Mouse (Mus musculus): ENCODE data around the gene Cabp2.
"Not testable (repeated sequence)": the region's sequence is repeated elsewhere in the genome, so short reads cannot be mapped to it uniquely, and the experiment has no call there.

Cabp2 gene

GRCm38 (mm10) chr19:4115144-4115543 lies 33.8 kb downstream of the Cabp2 start:
- in situ Hi-C loops (cut with MboI; ENCODE audit: low pct_unique_long_range_greater_than_20kb in 1 of 2, low sequenced_read_pairs in 2 of 2, unreplicated experiment in 1 of 2) = no loop called here

GRCm38 (mm10) chr19:4115816-4116215 lies 34.4 kb downstream of the Cabp2 start:
- in situ Hi-C loops (cut with MboI; ENCODE audit: low pct_unique_long_range_greater_than_20kb in 1 of 2, low sequenced_read_pairs in 2 of 2, unreplicated experiment in 1 of 2) = no loop called here

GRCm38 (mm10) chr19:4117006-4117405 lies 35.6 kb downstream of the Cabp2 start:
- in situ Hi-C loops (cut with MboI; ENCODE audit: low pct_unique_long_range_greater_than_20kb in 1 of 2, low sequenced_read_pairs in 2 of 2, unreplicated experiment in 1 of 2) = no loop called here

DNA sequence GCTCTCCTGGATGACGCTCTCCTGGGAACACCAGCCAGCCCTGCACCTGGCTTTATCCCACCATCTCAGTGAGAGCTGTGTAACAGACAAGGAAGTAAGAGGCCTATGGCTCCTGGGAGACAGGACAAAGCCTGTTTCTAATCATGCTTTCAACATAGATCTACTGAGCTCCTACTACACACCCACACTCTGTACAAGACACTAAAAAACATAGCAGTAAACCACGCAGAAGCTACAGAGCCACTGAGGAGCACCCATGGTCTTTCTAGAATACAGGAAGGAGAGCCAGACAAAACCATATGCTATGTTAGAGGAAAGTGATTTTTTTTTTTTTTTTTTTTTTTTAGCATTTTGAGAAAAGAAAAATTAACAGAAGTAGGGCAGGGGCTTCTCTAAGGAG lies 37.0 kb downstream of the Cabp2 start:
- in situ Hi-C loops (cut with MboI; ENCODE audit: low pct_unique_long_range_greater_than_20kb in 1 of 2, low sequenced_read_pairs in 2 of 2, unreplicated experiment in 1 of 2) = no loop called here

- in situ Hi-C loops (cut with MboI; ENCODE audit: low pct_unique_long_range_greater_than_20kb in 1 of 2, low sequenced_read_pairs in 2 of 2, unreplicated experiment in 1 of 2) = no loop called here
Measured at GRCm38 (mm10) chr19:4119716-4120487, 38.5 kb downstream of the Cabp2 start.

- in situ Hi-C loops (cut with MboI; ENCODE audit: low pct_unique_long_range_greater_than_20kb in 1 of 2, low sequenced_read_pairs in 2 of 2, unreplicated experiment in 1 of 2) = no loop called here
Measured at GRCm38 (mm10) chr19:4120496-4120895, 39.1 kb downstream of the Cabp2 start.

DNA sequence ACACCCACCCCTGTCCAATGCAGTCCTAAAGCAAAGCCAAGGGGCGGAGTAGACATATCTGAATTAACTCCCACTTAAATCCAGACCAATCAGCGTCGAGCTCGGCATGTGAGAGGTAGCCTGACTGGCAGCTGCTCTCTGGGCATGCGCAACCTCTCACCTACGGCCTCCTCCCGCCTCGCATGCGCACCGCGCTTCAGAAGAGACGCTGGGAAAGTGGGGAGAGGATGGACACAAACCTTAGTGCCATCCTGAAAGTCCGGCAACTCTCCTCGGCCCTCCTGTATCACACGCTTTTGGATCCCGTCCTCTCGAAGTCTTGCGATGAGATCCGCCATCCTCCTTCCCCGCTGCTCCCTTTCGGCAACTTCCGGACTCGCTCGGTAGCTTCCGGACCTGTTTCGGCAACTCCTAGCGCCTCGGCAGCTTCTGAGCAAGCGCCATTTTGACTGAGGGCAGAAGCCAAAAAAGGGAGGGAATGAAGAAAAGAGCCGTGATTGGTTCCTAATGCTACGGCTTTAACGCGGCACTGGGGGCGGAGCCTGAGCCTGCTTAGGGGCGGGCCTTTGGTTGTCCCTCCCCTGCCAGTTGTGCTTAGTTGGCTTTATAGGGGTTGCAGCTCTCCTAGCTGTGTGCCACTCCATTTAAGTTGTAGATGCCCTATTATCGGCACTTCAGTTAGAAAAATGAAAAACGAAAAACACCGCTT lies 39.9 kb downstream of the Cabp2 start:
- in situ Hi-C loops (cut with MboI; ENCODE audit: low pct_unique_long_range_greater_than_20kb in 1 of 2, low sequenced_read_pairs in 2 of 2, unreplicated experiment in 1 of 2) = no loop called here

- in situ Hi-C loops (cut with MboI; ENCODE audit: low pct_unique_long_range_greater_than_20kb in 1 of 2, low sequenced_read_pairs in 2 of 2, unreplicated experiment in 1 of 2) = not testable (repeated sequence)
Measured at GRCm38 (mm10) chr19:4121896-4122295, 40.5 kb downstream of the Cabp2 start.

- in situ Hi-C loops (cut with MboI; ENCODE audit: low pct_unique_long_range_greater_than_20kb in 1 of 2, low sequenced_read_pairs in 2 of 2, unreplicated experiment in 1 of 2) = no loop called here
Measured at GRCm38 (mm10) chr19:4122411-4123370, 41.3 kb downstream of the Cabp2 start.

GRCm38 (mm10) chr19:4124432-4124831 lies 43.1 kb downstream of the Cabp2 start:
- in situ Hi-C loops (cut with MboI; ENCODE audit: low pct_unique_long_range_greater_than_20kb in 1 of 2, low sequenced_read_pairs in 2 of 2, unreplicated experiment in 1 of 2) = no loop called here

DNA sequence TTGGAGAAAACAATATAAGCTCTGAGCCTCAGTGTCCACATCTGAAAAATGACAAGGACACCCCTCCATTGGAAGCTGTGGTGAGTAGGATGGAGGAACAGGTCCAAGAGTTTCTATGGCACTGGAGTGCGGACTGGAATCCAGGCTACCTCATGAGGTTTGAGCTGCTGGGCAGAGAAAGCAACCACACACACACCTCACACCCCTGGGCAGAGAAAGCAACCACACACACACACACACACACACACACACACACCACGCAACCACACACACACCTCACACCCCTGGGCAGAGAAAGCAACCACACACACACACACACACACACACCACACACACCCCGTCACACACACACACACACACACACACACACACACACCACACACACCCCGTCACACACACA lies 43.9 kb downstream of the Cabp2 start:
- in situ Hi-C loops (cut with MboI; ENCODE audit: low pct_unique_long_range_greater_than_20kb in 1 of 2, low sequenced_read_pairs in 2 of 2, unreplicated experiment in 1 of 2) = not testable (repeated sequence)

GRCm38 (mm10) chr19:4125741-4126696 lies 44.6 kb downstream of the Cabp2 start, which contains the start of gene Aip:
Gene Aip, minus strand, starts transcription at chr19:4125858.
- in situ Hi-C loops (cut with MboI; ENCODE audit: low pct_unique_long_range_greater_than_20kb in 1 of 2, low sequenced_read_pairs in 2 of 2, unreplicated experiment in 1 of 2) = no loop called here

GRCm38 (mm10) chr19:4126759-4127495 lies 45.5 kb downstream of the Cabp2 start:
- in situ Hi-C loops (cut with MboI; ENCODE audit: low pct_unique_long_range_greater_than_20kb in 1 of 2, low sequenced_read_pairs in 2 of 2, unreplicated experiment in 1 of 2) = no loop called here

- in situ Hi-C loops (cut with MboI; ENCODE audit: low pct_unique_long_range_greater_than_20kb in 1 of 2, low sequenced_read_pairs in 2 of 2, unreplicated experiment in 1 of 2) = no loop called here
Measured at GRCm38 (mm10) chr19:4129462-4129861, 48.1 kb downstream of the Cabp2 start.

GRCm38 (mm10) chr19:4130106-4130505 lies 48.7 kb downstream of the Cabp2 start:
- in situ Hi-C loops (cut with MboI; ENCODE audit: low pct_unique_long_range_greater_than_20kb in 1 of 2, low sequenced_read_pairs in 2 of 2, unreplicated experiment in 1 of 2) = no loop called here

- in situ Hi-C loops (cut with MboI; ENCODE audit: low pct_unique_long_range_greater_than_20kb in 1 of 2, low sequenced_read_pairs in 2 of 2, unreplicated experiment in 1 of 2) = no loop called here
Measured at GRCm38 (mm10) chr19:4131075-4131474, 49.7 kb downstream of the Cabp2 start.

DNA sequence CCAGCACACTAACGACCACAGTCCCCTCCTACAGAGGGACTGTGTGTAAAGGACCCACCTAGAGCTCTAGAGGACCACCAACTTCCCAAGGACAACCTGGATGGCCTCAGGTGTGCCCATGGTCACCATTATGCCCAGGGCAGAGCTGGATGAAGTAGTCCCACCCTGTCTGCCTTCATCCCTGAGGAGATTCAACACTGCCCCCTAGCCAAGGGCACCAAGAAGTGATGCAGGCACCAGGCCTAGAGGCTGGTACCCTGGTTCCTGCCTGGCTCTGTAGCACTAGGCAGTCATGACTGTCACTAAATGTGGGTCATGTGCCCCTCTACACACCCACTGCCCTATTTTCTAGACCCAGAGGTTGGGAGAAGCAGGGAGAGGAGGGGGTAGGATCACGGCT lies 50.4 kb downstream of the Cabp2 start:
- in situ Hi-C loops (cut with MboI; ENCODE audit: low pct_unique_long_range_greater_than_20kb in 1 of 2, low sequenced_read_pairs in 2 of 2, unreplicated experiment in 1 of 2) = no loop called here

Measured in mouse embryonic stem cell (cell line).